Mouse (Mus musculus) thymus, adult 2 months (tissue): ENCODE results near the gene Leng1.

ENCODE experiments used
- CTCF ChIP-seq: fragments of 200-500 bp; IDR thresholded peaks from 2 replicates; pipeline ENCODE4 v1.5.1; 2012; ENCODE audit warnings: mild to moderate bottlenecking, control low read depth, low read length, moderate library complexity, borderline replicate concordance; ENCODE audit not compliant: control insufficient read depth, poor library complexity, insufficient read depth; ENCODE audit errors: extremely low read depth
- POLR2A ChIP-seq: fragments of 200-500 bp; IDR thresholded peaks from 2 replicates; pipeline ENCODE4 v1.6.1; 2012; ENCODE audit warnings: mild to moderate bottlenecking, low read length, control low read depth, moderate library complexity; ENCODE audit not compliant: control insufficient read depth, poor library complexity, insufficient read depth; ENCODE audit errors: extremely low read depth

GRCm38 (mm10) chr7:3712264-3712942 lies 46.8 kb upstream of the Leng1 start:
- TF ChIP-seq POLR2A = no peak
- TF ChIP-seq CTCF = no peak
